Mouse (Mus musculus): Measurements from ENCODE around the gene Tanc1. TPM values are rescaled to one million over a fixed set of nuclear protein-coding genes. Genes with fewer than 3 reads are reported as not detected.

Tanc1 gene
- polyA plus RNA-seq, 2 experiments, result 1.1 to 1.3 TPM

DNA sequence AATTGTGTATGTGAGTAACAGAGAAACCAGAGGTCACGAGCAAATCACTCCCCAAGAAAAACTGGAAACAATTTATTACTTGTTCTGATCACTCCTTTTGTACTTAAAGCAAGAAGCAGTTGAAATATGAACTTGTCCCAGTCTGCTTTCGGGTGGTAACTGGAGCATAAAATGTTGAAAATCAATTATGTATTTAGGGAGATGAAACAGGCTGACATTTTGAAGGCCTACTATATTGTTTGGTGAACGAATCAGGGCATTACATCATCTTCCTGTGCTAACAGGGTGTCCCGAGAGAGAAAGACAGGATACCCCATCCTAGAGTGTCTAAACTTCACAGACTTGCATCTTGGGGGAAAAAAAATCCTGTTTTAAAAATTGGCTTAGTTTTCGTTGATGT is 44.8 kb downstream of the Tanc1 start:
- no peaks in the 10 kb centered on the region for H3K36me3 ChIP-seq (replicated peaks; ENCODE audit: control insufficient read depth, insufficient read depth, low read depth)
- H3K4me2 ChIP-seq (ENCODE audit: low read depth), result no peak overlapping the region
- WGBS (ENCODE audit: insufficient replicate concordance), result 33% methylated on average over 5 of the region's 5 CpGs
- H3K27ac ChIP-seq, result no peak overlapping the region
- H3K4me3 ChIP-seq (ENCODE audit: insufficient read depth in 1 of 2, low read depth in 2 of 2, low read length in 2 of 2), result no peak overlapping the region
- H3K27me3 ChIP-seq (ENCODE audit: control insufficient read depth, insufficient read depth, low read length), result no peaks in the 10 kb centered on the region
- no peaks in the 10 kb centered on the region for H3K4me1 ChIP-seq (replicated peaks; ENCODE audit: control insufficient read depth in 2 of 2, insufficient read depth in 2 of 2, low read length in 1 of 2)
- H3K9ac ChIP-seq (replicated peaks), result no peak overlapping the region
- TF ChIP-seq EP300 (IDR thresholded peaks at IDR 0.05; ENCODE audit: low read depth), result no peak
- TF ChIP-seq CTCF (IDR thresholded peaks at IDR 0.05; ENCODE audit: low read depth), result no peak
- H3K9me3 ChIP-seq (ENCODE audit: control insufficient read depth, low read length), result no peaks in the 10 kb centered on the region
- no peak for DNase-seq (ENCODE audit: low read depth in 3 of 3, low spot score in 3 of 3)
- ATAC-seq (ENCODE audit: insufficient read depth), result no peak

- Histone ChIP-seq H3K36me3 (replicated peaks; ENCODE audit: control insufficient read depth, insufficient read depth, low read depth) (no peaks in the 10 kb centered on the region), H3K9me3 (ENCODE audit: control insufficient read depth, low read length) (no peaks in the 10 kb centered on the region), H3K27ac (no peak overlapping the region), H3K4me3 (ENCODE audit: insufficient read depth in 1 of 2, low read depth in 2 of 2, low read length in 2 of 2) (no peak overlapping the region), H3K9ac (replicated peaks) (no peak overlapping the region), H3K4me2 (ENCODE audit: low read depth) (no peak overlapping the region), H3K4me1 (replicated peaks; ENCODE audit: control insufficient read depth in 2 of 2, insufficient read depth in 2 of 2, low read length in 1 of 2) (no peaks in the 10 kb centered on the region; a peak in 1 of 4 replicates), H3K27me3 (ENCODE audit: control insufficient read depth, insufficient read depth, low read length) (no peaks in the 10 kb centered on the region)
- WGBS (ENCODE audit: insufficient replicate concordance), result 61% methylated on average over 6 of the region's 6 CpGs
- TF ChIP-seq CTCF (IDR thresholded peaks at IDR 0.05; ENCODE audit: low read depth), result no peak
- no peak for TF ChIP-seq EP300 (IDR thresholded peaks at IDR 0.05; ENCODE audit: low read depth)
- no peak for DNase-seq (ENCODE audit: low read depth in 3 of 3, low spot score in 3 of 3)
- ATAC-seq (ENCODE audit: insufficient read depth), result no peak
These were observed 47.8 kb downstream of the Tanc1 start for GRCm38 (mm10) chr2:59659686-59660085.

DNA sequence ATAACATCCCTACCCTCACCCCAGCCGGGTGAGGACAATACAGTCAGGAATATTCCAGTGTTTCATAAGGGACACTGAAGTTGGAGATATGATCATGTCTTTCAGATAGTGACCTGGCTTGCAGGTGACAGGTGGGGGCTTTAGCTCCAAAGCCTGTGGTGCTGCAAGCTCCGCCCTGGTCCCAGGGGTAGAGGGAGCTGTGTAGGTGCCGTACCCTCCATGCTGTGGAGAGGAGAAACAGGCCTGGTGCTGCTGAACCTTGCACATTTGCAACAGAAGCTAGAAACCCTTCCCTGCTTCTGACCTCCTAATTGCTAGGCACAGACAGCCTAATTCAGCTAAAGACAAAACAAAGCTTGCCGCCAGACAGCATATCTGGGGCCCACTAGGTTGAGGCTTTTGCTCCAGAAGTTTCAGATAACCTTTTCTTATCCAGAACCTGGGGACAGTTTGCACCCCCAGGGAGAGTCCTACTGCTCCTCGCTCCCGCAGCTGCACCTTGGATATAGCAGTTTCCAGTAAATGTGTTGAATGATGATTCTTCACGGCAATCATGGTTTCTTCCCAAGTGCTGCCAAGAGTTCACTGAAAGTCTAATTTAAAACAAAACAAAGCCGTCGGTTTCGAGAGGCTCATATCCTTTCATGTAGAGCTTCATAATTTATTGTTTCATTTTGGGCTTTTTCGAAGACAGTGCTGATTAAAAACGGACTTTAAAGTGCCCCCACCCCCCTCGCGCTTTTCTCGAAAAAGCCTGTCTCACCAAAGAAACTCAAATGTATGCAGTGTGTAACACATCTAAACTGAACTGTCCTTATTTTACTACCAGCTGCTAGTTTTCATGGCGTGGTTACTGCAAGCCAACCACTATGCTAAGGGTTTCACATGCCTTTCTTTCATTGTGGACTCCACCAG is 49.3 kb downstream of the Tanc1 start:
- no peak for TF ChIP-seq EP300 (IDR thresholded peaks at IDR 0.05; ENCODE audit: low read depth)
- TF ChIP-seq CTCF (IDR thresholded peaks at IDR 0.05; ENCODE audit: low read depth), result no peak
- no peaks in the 10 kb centered on the region for H3K9me3 ChIP-seq (ENCODE audit: control insufficient read depth, low read length)
- H3K9ac ChIP-seq (replicated peaks), result no peak overlapping the region
- H3K36me3 ChIP-seq (replicated peaks; ENCODE audit: control insufficient read depth, insufficient read depth, low read depth), result no peaks in the 10 kb centered on the region
- H3K27me3 ChIP-seq (ENCODE audit: control insufficient read depth, insufficient read depth, low read length), result no peaks in the 10 kb centered on the region
- H3K4me2 ChIP-seq (ENCODE audit: low read depth), result no peak overlapping the region
- H3K4me1 ChIP-seq (replicated peaks; ENCODE audit: control insufficient read depth in 2 of 2, insufficient read depth in 2 of 2, low read length in 1 of 2), result peaks cover 0 to 4% of the 10 kb centered on the region in 2 experiments; a peak in 1 of 4 replicates
- ATAC-seq (ENCODE audit: insufficient read depth) (no peak), DNase-seq (ENCODE audit: low read depth in 3 of 3, low spot score in 3 of 3) (no peak)
- no peak overlapping the region for H3K27ac ChIP-seq
- no peak overlapping the region for H3K4me3 ChIP-seq (ENCODE audit: insufficient read depth in 1 of 2, low read depth in 2 of 2, low read length in 2 of 2)
- WGBS (ENCODE audit: insufficient replicate concordance), result 68% methylated on average over 16 of the region's 16 CpGs

DNA sequence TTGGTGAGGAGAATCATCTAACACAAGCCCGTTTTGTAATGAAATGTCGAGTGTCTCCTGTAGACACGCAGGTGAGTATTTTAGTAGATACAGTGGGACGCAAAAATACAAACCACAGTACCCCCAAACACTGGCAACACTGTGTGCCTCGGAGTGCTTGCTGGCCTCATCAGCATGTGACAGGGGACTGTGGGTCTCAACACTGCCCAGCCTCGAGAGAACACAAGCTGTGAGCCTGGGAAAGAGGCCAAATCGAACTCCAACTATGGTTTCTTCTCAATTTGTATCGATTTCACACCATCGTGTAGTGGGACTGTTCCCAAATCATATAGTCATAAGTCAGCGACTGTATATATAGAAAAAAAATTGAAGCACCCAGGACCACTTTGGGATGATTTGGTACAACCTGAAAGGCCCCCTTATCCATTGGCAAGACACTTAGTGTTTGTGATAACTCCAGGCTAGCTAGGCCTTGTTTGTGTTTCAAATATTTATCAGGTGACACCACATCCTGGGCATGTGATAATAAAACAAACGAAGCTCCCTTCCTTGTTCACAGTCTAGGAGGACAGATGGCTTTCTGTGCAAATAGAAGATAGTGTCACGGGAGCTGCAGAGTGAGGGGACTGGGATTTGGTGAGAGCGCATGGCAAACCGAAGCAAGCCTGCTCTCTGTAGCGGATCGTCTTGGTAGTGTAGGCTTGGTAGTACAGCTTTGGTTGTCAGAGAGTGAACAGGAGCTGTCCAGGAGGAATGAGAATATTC is 53.1 kb downstream of the Tanc1 start:
- Histone ChIP-seq H3K9me3 (ENCODE audit: control insufficient read depth, low read length) (no peaks in the 10 kb centered on the region), H3K9ac (replicated peaks) (no peak overlapping the region), H3K36me3 (replicated peaks; ENCODE audit: control insufficient read depth, insufficient read depth, low read depth) (no peaks in the 10 kb centered on the region), H3K4me2 (ENCODE audit: low read depth) (no peak overlapping the region), H3K4me1 (replicated peaks; ENCODE audit: control insufficient read depth in 2 of 2, insufficient read depth in 2 of 2, low read length in 1 of 2) (peaks cover 0 to 4% of the 10 kb centered on the region in 2 experiments; a peak in 2 of 4 replicates), H3K27me3 (ENCODE audit: control insufficient read depth, insufficient read depth, low read length) (no peaks in the 10 kb centered on the region), H3K27ac (no peak overlapping the region), H3K4me3 (ENCODE audit: insufficient read depth in 1 of 2, low read depth in 2 of 2, low read length in 2 of 2) (no peak overlapping the region)
- WGBS (ENCODE audit: insufficient replicate concordance), result 53% methylated on average over 16 of the region's 16 CpGs
- TF ChIP-seq EP300 (IDR thresholded peaks at IDR 0.05; ENCODE audit: low read depth), result no peak
- no peak for TF ChIP-seq CTCF (IDR thresholded peaks at IDR 0.05; ENCODE audit: low read depth)
- no peak for DNase-seq (ENCODE audit: low read depth in 3 of 3, low spot score in 3 of 3)
- no peak for ATAC-seq (ENCODE audit: insufficient read depth)

DNA sequence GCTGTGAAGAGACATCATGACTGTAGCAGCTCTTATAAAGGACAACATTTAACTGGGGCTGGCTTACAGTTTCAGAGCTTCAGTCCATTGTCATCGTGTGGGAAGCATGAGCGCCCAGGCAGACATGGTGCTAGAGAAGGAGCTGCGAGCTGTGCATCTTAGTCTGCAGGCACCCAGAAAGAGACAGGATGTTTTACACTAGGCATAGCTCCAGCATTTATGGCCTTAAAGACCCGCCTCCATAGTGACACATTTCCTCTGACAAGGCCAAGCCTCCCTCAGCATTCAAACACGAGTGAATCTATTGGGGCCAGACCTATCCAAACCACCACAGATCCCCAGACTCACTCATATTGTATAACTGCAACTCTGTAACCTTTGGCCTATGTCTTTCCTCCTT is 54.7 kb downstream of the Tanc1 start:
- Histone ChIP-seq H3K27ac (no peak overlapping the region), H3K36me3 (replicated peaks; ENCODE audit: control insufficient read depth, insufficient read depth, low read depth) (no peaks in the 10 kb centered on the region), H3K4me3 (ENCODE audit: insufficient read depth in 1 of 2, low read depth in 2 of 2, low read length in 2 of 2) (no peak overlapping the region), H3K9me3 (ENCODE audit: control insufficient read depth, low read length) (no peaks in the 10 kb centered on the region), H3K27me3 (ENCODE audit: control insufficient read depth, insufficient read depth, low read length) (no peaks in the 10 kb centered on the region), H3K4me1 (replicated peaks; ENCODE audit: control insufficient read depth in 2 of 2, insufficient read depth in 2 of 2, low read length in 1 of 2) (peaks cover 0 to 8% of the 10 kb centered on the region in 2 experiments; a peak in 2 of 4 replicates), H3K9ac (replicated peaks) (no peak overlapping the region), H3K4me2 (ENCODE audit: low read depth) (no peak overlapping the region)
- DNase-seq (ENCODE audit: low read depth in 3 of 3, low spot score in 3 of 3) (no peak), ATAC-seq (ENCODE audit: insufficient read depth) (no peak)
- TF ChIP-seq CTCF (IDR thresholded peaks at IDR 0.05; ENCODE audit: low read depth), result no peak
- no peak for TF ChIP-seq EP300 (IDR thresholded peaks at IDR 0.05; ENCODE audit: low read depth)
- WGBS (ENCODE audit: insufficient replicate concordance), result 54% methylated on average over 5 of the region's 5 CpGs
